Mouse (Mus musculus): ENCODE measurements around the gene Ankrd45.
"Not testable (repeated sequence)": the region's sequence is repeated elsewhere in the genome, so short reads cannot be mapped to it uniquely, and the experiment has no call there.

Gene Ankrd45

GRCm38 (mm10) chr1:161190253-161190910 lies 47.9 kb downstream of the Ankrd45 start:
- DNase-seq = no peak

DNA sequence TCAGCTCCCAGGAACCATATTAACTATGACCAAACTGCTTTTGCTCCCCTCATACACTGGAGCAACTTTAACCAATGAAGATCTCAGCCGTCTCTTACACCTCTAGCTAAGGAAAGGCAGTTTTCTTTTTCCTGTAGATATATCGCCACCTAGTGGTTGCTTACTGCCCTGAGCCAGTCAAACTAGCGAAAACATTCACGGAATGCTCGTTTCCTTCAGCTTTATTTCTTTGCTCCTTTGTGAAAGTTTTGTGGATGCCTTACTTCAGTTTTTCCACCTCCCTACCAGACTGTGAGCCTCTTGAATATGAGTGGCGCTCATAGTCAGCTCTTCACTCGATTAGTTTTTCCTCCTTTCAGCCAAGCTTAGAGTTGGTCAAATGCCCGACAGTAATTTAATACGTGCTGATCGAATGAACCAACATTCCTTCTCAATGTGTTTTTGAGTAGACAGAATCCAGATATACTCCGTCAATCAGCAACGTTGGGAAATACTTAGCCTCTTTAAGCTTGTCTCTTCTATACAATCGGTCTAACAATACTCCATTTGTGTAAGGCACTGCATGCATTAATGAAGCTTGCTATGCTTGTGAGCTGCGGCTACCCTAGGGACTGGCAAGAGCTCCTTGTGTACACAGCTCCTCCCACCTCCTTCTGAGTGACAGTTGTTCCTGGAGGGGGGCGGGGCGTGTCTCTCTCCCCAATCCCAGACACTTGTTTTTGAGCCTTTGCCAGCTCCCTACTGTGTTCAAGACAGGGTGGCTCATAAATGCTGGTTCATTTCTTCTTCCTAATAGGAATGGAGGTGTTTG lies 53.3 kb downstream of the Ankrd45 start:
- peak; percentile 81 to 82 for DNase-seq

DNA sequence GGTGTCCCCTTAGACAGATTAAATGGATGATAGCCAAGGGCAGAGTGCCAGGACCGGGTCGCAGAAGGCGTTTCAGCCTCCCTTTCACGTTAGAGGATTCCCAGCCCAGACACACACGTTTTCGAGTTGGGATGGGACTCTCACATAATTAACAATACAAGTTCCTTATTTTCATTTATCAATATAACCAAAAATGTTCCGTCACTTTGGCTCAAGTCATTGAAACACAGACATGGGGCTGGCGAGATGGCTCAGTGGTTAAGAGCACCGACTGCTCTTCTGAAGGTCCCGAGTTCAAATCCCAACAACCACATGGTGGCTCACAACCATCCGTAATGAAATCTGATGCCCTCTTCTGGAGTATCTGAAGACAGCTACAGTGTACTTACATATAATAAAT lies 53.9 kb downstream of the Ankrd45 start:
- not testable (repeated sequence) for DNase-seq

DNA sequence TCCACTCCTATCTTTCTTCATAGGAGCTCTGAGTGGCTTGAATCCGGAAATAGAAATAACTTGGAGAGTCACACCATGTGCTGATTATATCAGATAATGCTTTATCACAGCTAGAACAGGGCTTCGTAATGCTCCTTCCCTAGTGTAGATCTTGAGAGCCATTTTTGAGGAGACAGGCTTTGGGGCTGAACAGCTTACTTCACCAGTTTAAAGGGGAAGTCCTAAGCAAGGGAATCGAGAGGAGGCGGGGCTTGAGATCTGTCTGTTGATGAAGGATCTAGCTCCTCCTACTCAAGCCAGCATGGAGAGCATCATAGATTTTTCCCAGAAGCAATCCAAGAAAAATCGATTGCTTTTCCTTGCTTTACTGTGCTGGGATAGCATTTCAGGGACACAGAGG lies 57.4 kb downstream of the Ankrd45 start:
- no peak for DNase-seq

- no peak for DNase-seq
Observed at GRCm38 (mm10) chr1:161214465-161214864, 72.0 kb downstream of the Ankrd45 start.

DNA sequence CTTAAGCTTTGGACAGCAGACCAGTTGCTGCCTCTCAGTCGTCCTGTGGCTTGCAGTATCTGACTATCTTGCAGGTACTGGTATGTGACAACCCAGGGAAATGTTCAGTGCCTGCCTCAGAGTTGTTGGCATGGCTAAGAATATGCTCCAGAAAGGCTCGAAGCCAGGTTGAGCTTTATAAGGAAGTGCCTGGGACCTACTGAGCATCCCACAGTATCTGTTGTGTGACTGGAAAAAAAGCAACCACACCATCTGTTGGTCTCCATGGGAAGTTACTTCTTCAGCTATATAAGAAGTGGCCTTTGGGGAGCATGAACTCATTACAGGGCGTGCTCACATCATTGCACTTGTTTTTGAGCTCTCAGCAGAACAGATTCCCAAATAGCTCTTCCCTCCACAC lies 77.3 kb downstream of the Ankrd45 start:
- no peak for DNase-seq
